Mouse (Mus musculus): ENCODE results near the gene Dnm3. TPM values are rescaled to one million over a fixed set of nuclear protein-coding genes. Genes with fewer than 3 reads are reported as not detected.

Gene Dnm3
- polyA plus RNA-seq, 2 experiments, result 14.7 to 21.9 TPM

- TF ChIP-seq POLR2A (IDR thresholded peaks at IDR 0.05; ENCODE audit: borderline replicate concordance, extremely low read depth, insufficient read depth, insufficient read length), result no peak
- WGBS, result 29% methylated on average over 3 of the region's 3 CpGs
- Histone ChIP-seq H3K27ac (replicated peaks; ENCODE audit: low read depth, low read length) (peak overlapping the region; percentile 93), H3K4me3 (replicated peaks; ENCODE audit: low read length) (no peak overlapping the region), H3K4me2 (replicated peaks; ENCODE audit: low read depth, low read length, severe bottlenecking) (no peak overlapping the region), H3K27me3 (ENCODE audit: control insufficient read depth, insufficient read depth, low read length) (no peaks in the 10 kb centered on the region), H3K4me1 (ENCODE audit: control insufficient read depth, insufficient read depth, low read length) (peaks cover 72% of the 10 kb centered on the region), H3K36me3 (ENCODE audit: control insufficient read depth, insufficient read depth, low read length) (no peaks in the 10 kb centered on the region), H3K9me3 (ENCODE audit: control insufficient read depth, low read length) (no peaks in the 10 kb centered on the region), H3K9ac (ENCODE audit: low read depth, low read length, severe bottlenecking) (no peak overlapping the region)
- peak; percentile 9; the same call in 1 of the 2 replicates for ATAC-seq (ENCODE audit: low FRiP score, low read depth)
- DNase-seq (ENCODE audit: low spot score), result peak; percentile 33
Measured at GRCm38 (mm10) chr1:162183438-162183837, 294.4 kb downstream of the Dnm3 start.

DNA sequence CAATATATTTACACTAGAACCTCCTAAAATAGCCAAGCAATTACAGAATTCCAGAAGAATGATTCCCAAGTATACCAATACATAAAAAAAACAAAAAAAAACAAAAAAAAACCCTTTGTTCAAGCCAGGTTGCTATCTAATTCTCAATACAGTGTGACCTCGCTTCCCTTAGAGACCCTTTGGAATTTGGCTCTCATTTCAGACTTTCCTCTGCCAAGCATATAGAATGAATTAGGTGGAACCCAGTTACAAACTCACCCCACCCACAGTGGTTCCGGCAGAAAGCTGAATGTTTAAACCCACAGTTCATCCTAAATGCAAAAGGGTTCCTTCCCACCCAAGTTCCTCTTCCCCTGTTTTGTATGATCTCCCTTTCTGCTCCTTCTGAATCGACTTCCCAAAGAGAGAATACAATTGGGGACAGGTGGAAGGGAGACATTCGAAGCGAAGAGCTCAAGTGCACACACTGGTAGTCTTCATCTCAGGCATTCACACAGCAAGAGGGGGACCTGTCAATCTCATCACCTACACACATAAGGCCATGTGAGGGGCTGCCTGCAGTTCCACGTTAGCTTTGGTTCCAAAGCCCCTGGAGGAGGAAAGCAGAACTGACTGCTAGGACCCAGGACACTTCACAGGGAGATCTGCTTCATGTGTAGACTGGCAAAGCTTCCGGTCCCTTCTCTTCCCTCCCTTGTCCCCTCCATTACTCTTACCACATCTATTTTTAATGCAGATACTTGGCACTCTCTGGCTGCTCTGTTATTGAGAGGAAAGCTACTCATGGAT lies 296.5 kb downstream of the Dnm3 start:
- WGBS, result 69% methylated on average over 7 of the region's 7 CpGs
- peaks cover 52% of the 10 kb centered on the region for H3K4me1 ChIP-seq (ENCODE audit: control insufficient read depth, insufficient read depth, low read length)
- ATAC-seq (ENCODE audit: low FRiP score, low read depth), result no peak

DNA sequence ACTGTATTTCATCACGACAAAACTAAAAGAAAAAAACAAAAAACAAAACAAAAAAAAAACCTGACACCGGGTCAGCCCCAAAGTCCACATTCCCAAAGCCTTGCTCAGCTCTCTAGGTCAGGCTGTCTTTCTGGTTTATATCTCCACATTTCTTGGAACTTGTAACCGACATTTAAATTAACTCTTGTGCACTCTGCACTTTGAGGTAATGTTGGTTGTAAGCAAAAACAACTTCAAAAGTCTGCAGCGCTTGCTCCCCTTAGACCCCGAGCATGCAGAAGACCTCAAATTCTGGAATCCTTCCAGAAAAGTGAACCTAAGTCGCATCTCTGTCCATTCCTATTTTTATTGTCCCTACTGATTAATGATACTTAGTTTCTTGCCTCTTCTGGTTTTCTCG lies 297.4 kb downstream of the Dnm3 start:
- no peak for TF ChIP-seq POLR2A (IDR thresholded peaks at IDR 0.05; ENCODE audit: borderline replicate concordance, extremely low read depth, insufficient read depth, insufficient read length)

More for the DNA sequence above, 296.5 kb downstream of the Dnm3 start:
- H3K9ac ChIP-seq (ENCODE audit: low read depth, low read length, severe bottlenecking), result no peak overlapping the region
- peak; percentile 57 for DNase-seq (ENCODE audit: low spot score)
- TF ChIP-seq POLR2A (IDR thresholded peaks at IDR 0.05; ENCODE audit: borderline replicate concordance, extremely low read depth, insufficient read depth, insufficient read length), result no peak
- no peaks in the 10 kb centered on the region for H3K9me3 ChIP-seq (ENCODE audit: control insufficient read depth, low read length)
- no peak overlapping the region for H3K4me2 ChIP-seq (replicated peaks; ENCODE audit: low read depth, low read length, severe bottlenecking)
- no peak overlapping the region for H3K4me3 ChIP-seq (replicated peaks; ENCODE audit: low read length)
- peak overlapping the region; percentile 46 for H3K27ac ChIP-seq (replicated peaks; ENCODE audit: low read depth, low read length)
- H3K36me3 ChIP-seq (ENCODE audit: control insufficient read depth, insufficient read depth, low read length), result no peaks in the 10 kb centered on the region
- no peaks in the 10 kb centered on the region for H3K27me3 ChIP-seq (ENCODE audit: control insufficient read depth, insufficient read depth, low read length)

GRCm38 (mm10) chr1:162179401-162179800 lies 298.4 kb downstream of the Dnm3 start:
- no peak for DNase-seq (ENCODE audit: low spot score)
- H3K9ac ChIP-seq (ENCODE audit: low read depth, low read length, severe bottlenecking), result no peak overlapping the region
- H3K27ac ChIP-seq (replicated peaks; ENCODE audit: low read depth, low read length), result peak overlapping the region; percentile 7; the same call in 1 of the 2 replicates
- H3K4me2 ChIP-seq (replicated peaks; ENCODE audit: low read depth, low read length, severe bottlenecking), result no peak overlapping the region
- H3K36me3 ChIP-seq (ENCODE audit: control insufficient read depth, insufficient read depth, low read length), result no peaks in the 10 kb centered on the region
- WGBS, result 75% methylated on average over 4 of the region's 4 CpGs
- H3K9me3 ChIP-seq (ENCODE audit: control insufficient read depth, low read length), result no peaks in the 10 kb centered on the region
- H3K4me1 ChIP-seq (ENCODE audit: control insufficient read depth, insufficient read depth, low read length), result peaks cover 37% of the 10 kb centered on the region
- no peak for TF ChIP-seq POLR2A (IDR thresholded peaks at IDR 0.05; ENCODE audit: borderline replicate concordance, extremely low read depth, insufficient read depth, insufficient read length)
- no peak for ATAC-seq (ENCODE audit: low FRiP score, low read depth)
- H3K27me3 ChIP-seq (ENCODE audit: control insufficient read depth, insufficient read depth, low read length), result no peaks in the 10 kb centered on the region
- H3K4me3 ChIP-seq (replicated peaks; ENCODE audit: low read length), result no peak overlapping the region

More for the DNA sequence above, 297.4 kb downstream of the Dnm3 start:
- Histone ChIP-seq H3K36me3 (ENCODE audit: control insufficient read depth, insufficient read depth, low read length) (no peaks in the 10 kb centered on the region), H3K4me1 (ENCODE audit: control insufficient read depth, insufficient read depth, low read length) (peaks cover 43% of the 10 kb centered on the region), H3K27ac (replicated peaks; ENCODE audit: low read depth, low read length) (no peak overlapping the region), H3K27me3 (ENCODE audit: control insufficient read depth, insufficient read depth, low read length) (no peaks in the 10 kb centered on the region), H3K4me2 (replicated peaks; ENCODE audit: low read depth, low read length, severe bottlenecking) (no peak overlapping the region), H3K9me3 (ENCODE audit: control insufficient read depth, low read length) (no peaks in the 10 kb centered on the region), H3K4me3 (replicated peaks; ENCODE audit: low read length) (no peak overlapping the region), H3K9ac (ENCODE audit: low read depth, low read length, severe bottlenecking) (no peak overlapping the region)
- ATAC-seq (ENCODE audit: low FRiP score, low read depth) (no peak), DNase-seq (ENCODE audit: low spot score) (no peak)
- WGBS, result 42% methylated on average over 7 of the region's 7 CpGs

GRCm38 (mm10) chr1:162172806-162173205 lies 305.0 kb downstream of the Dnm3 start:
- Histone ChIP-seq H3K36me3 (ENCODE audit: control insufficient read depth, insufficient read depth, low read length) (no peaks in the 10 kb centered on the region), H3K9me3 (ENCODE audit: control insufficient read depth, low read length) (no peaks in the 10 kb centered on the region), H3K9ac (ENCODE audit: low read depth, low read length, severe bottlenecking) (no peak overlapping the region), H3K4me3 (replicated peaks; ENCODE audit: low read length) (no peak overlapping the region), H3K27ac (replicated peaks; ENCODE audit: low read depth, low read length) (no peak overlapping the region), H3K4me1 (ENCODE audit: control insufficient read depth, insufficient read depth, low read length) (0 out of 2 replicates have a peak, but pooled peaks cover 2% of the 10 kb centered on the region), H3K4me2 (replicated peaks; ENCODE audit: low read depth, low read length, severe bottlenecking) (no peak overlapping the region), H3K27me3 (ENCODE audit: control insufficient read depth, insufficient read depth, low read length) (no peaks in the 10 kb centered on the region)
- ATAC-seq (ENCODE audit: low FRiP score, low read depth) (no peak), DNase-seq (ENCODE audit: low spot score) (no peak)
- WGBS, result 50% methylated on average over 6 of the region's 6 CpGs
- no peak for TF ChIP-seq POLR2A (IDR thresholded peaks at IDR 0.05; ENCODE audit: borderline replicate concordance, extremely low read depth, insufficient read depth, insufficient read length)

All from limb, embryonic 14.5 days (tissue).